Mouse (Mus musculus) large intestine, adult 2 months (tissue): ENCODE measurements around the gene Reps2. TPM values are rescaled to one million over a fixed set of nuclear protein-coding genes. Genes with fewer than 3 reads are reported as not detected.

Experiments
- DNase-seq: peaks from one replicate; pipeline ENCODE4 v3.0.0-alpha.2; 2012; ENCODE audit warnings: low read depth, low spot score
- WGBS: fragments of 180-500 bp; shearing (Covaris S2); methylation state at CpG from one replicate; pipeline ENCODE4 v1.1.7; 2018; 5-methylcytosine and 5-hydroxymethylcytosine counted together
- polyA plus RNA-seq: library from polyadenylated mRNA; depleted of rRNA; stranded (reverse); fragments of >200 nt; gene quantifications from 2 replicates; pipeline ENCODE4 v1.2.3, GENCODE M21; 2012; rRNA removed

Reps2 gene
- polyA plus RNA-seq: 1.1 and 2.9 TPM in 2 replicates

GRCm38 (mm10) chrX:162643091-162643788 lies at the start of gene Reps2:
Gene Reps2 (minus strand): TSS chrX:162643649.
- no peak for DNase-seq
- 20% methylated on average over 55 of the region's 61 CpGs for WGBS

GRCm38 (mm10) chrX:162691272-162691671 lies 47.8 kb upstream of the Reps2 start:
- 64% methylated on average over 2 of the region's 2 CpGs for WGBS
- DNase-seq: no peak

- WGBS: 81% methylated on average over 1 of the region's 1 CpGs
- no peak for DNase-seq
Observed at GRCm38 (mm10) chrX:162685394-162685793, 41.9 kb upstream of the Reps2 start.

- DNase-seq: no peak
- 63% methylated on average over 2 of the region's 2 CpGs for WGBS
Observed at GRCm38 (mm10) chrX:162679506-162679905, 36.1 kb upstream of the Reps2 start.

GRCm38 (mm10) chrX:162678820-162679219 lies 35.4 kb upstream of the Reps2 start:
- DNase-seq: no peak
- WGBS: 86% methylated on average over 2 of the region's 2 CpGs

GRCm38 (mm10) chrX:162666166-162666565 lies 22.7 kb upstream of the Reps2 start:
- WGBS: 71% methylated on average over 2 of the region's 2 CpGs
- DNase-seq: no peak

GRCm38 (mm10) chrX:162660182-162660581 lies 16.7 kb upstream of the Reps2 start:
- 96% methylated on average over 1 of the region's 1 CpGs for whole genome bisulfite sequencing
- no peak for DNase-seq

GRCm38 (mm10) chrX:162653518-162653917 lies 10.1 kb upstream of the Reps2 start:
- no peak for DNase-seq
- 82% methylated on average over 7 of the region's 7 CpGs for whole genome bisulfite sequencing

- WGBS: 84% methylated on average over 3 of the region's 3 CpGs
Observed at GRCm38 (mm10) chrX:162652445-162652844, 9.0 kb upstream of the Reps2 start.

GRCm38 (mm10) chrX:162651125-162651524 lies 7.7 kb upstream of the Reps2 start:
- DNase-seq: no peak

More at GRCm38 (mm10) chrX:162652445-162652844, 9.0 kb upstream of the Reps2 start:
- no peak for DNase-seq

GRCm38 (mm10) chrX:162643789-162644092 lies 292 bp upstream of the Reps2 start:
- 26% methylated on average over 4 of the region's 4 CpGs for WGBS
- no peak for DNase-seq

- no peak for DNase-seq
Observed at GRCm38 (mm10) chrX:162642402-162643090, 903 bp downstream of the Reps2 start.

GRCm38 (mm10) chrX:162641764-162642163 lies 1.7 kb downstream of the Reps2 start:
- WGBS: 35% methylated on average over 4 of the region's 4 CpGs
- DNase-seq: no peak

More at GRCm38 (mm10) chrX:162642402-162643090, 903 bp downstream of the Reps2 start:
- 26% methylated on average over 11 of the region's 11 CpGs for WGBS

- no peak for DNase-seq
- 32% methylated on average over 2 of the region's 2 CpGs for WGBS
Observed at GRCm38 (mm10) chrX:162635159-162635558, 8.3 kb downstream of the Reps2 start.

- 64% methylated on average over 1 of the region's 1 CpGs for WGBS
- DNase-seq: no peak
Observed at GRCm38 (mm10) chrX:162622091-162622437, 21.4 kb downstream of the Reps2 start.

- no peak for DNase-seq
- 78% methylated on average over 5 of the region's 5 CpGs for WGBS
Observed at GRCm38 (mm10) chrX:162621194-162622090, 22.0 kb downstream of the Reps2 start.

GRCm38 (mm10) chrX:162619705-162620104 lies 23.7 kb downstream of the Reps2 start:
- 45% methylated on average over 2 of the region's 2 CpGs for WGBS
- no peak for DNase-seq

- DNase-seq: no peak
- 92% methylated on average over 3 of the region's 3 CpGs for WGBS
Observed at GRCm38 (mm10) chrX:162618547-162618946, 24.9 kb downstream of the Reps2 start.

GRCm38 (mm10) chrX:162606113-162606512 lies 37.3 kb downstream of the Reps2 start:
- DNase-seq: no peak
- 87% methylated on average over 2 of the region's 2 CpGs for WGBS

- 69% methylated on average over 3 of the region's 3 CpGs for WGBS
- no peak for DNase-seq
Observed at GRCm38 (mm10) chrX:162599666-162600065, 43.8 kb downstream of the Reps2 start.
